Mouse (Mus musculus) embryonic fibroblast, embryonic 13.5 days (primary cell): ENCODE results near the gene Myom1. TPM values are rescaled to one million over a fixed set of nuclear protein-coding genes. Genes with fewer than 3 reads are reported as not detected.

Experiments used
- H3K27ac ChIP-seq: 2 replicates; pipeline ENCODE4 v1.5.1; 2012; ENCODE audit warnings: low read length, control low read depth, inconsistent platforms; ENCODE audit not compliant: insufficient read depth
- H3K4me1 ChIP-seq: 2 replicates; pipeline ENCODE4 v1.6.1; 2011; ENCODE audit warnings: low read length; ENCODE audit not compliant: control insufficient read depth, insufficient read depth
- H3K4me3 ChIP-seq: 2 replicates; pipeline ENCODE4 v1.5.1; 2011; ENCODE audit warnings: mild to moderate bottlenecking, control low read depth, low read length; ENCODE audit not compliant: insufficient read depth
- CTCF ChIP-seq: IDR thresholded peaks from 2 replicates; pipeline ENCODE4 v1.5.1; 2011; ENCODE audit warnings: mild to moderate bottlenecking, control low read depth, low read length, moderate library complexity, borderline replicate concordance; ENCODE audit not compliant: insufficient read depth
- POLR2A ChIP-seq: IDR thresholded peaks from 2 replicates; pipeline ENCODE4 v1.6.1; 2011; ENCODE audit warnings: low read depth, mild to moderate bottlenecking, control low read depth, low read length, moderate library complexity
- polyA plus RNA-seq: library from polyadenylated mRNA; stranded (reverse); fragments of >200 nt; gene quantifications from 2 replicates; pipeline ENCODE4 v1.2.4, GENCODE M21; 2011; ENCODE audit warnings: low read depth; ENCODE audit not compliant: missing spikeins, insufficient read length

Myom1 gene
- polyA plus RNA-seq, 1 experiment, result 8.7 TPM

DNA sequence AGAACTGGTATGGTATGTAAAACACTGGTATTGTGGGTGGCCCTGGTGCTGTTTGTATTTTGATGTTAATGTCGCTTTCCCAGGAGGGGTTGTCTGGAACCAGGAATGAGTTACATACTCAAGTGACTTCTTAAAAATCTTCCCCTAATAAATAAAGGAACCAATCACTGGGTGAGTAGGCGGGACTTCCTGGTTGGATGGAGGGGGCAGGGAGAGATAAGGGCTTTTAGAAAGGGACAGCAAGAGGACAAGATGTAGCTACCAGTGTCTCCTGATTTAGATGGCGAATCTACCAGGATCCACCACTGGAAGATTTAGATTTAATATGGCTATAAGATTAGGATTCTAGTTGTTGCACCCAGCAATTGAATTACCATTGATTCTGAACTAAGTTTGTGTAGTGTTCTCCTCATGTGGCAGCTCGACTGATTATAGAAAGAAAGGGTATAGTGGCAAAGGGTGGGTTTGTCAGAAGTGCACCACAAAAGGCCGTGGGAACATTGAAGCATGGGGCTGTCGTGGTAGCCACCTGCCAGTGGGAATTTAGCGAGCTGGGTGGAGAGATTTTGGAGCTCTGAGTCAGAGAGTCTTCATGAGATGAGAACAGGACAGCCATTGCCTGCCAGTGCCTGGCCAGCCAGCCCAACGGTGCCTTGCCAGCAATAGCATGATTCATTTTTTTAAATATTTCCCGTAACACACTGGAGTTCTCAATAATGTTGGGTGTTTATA, 9.7 kb downstream of the Myom1 start:
- Histone ChIP-seq H3K27ac (no peak overlapping the region), H3K4me1 (no peaks in the 10 kb centered on the region; the same call in 1 of the 2 replicates), H3K4me3 (no peak overlapping the region)
- no peak for TF ChIP-seq CTCF
- no peak for TF ChIP-seq POLR2A

GRCm38 (mm10) chr17:71013105-71013504, 10.7 kb downstream of the Myom1 start:
- no peak overlapping the region for H3K27ac ChIP-seq
- H3K4me3 ChIP-seq, result no peak overlapping the region
- TF ChIP-seq POLR2A (no peak), CTCF (no peak)
- H3K4me1 ChIP-seq, result no peaks in the 10 kb centered on the region; the same call in 1 of the 2 replicates

GRCm38 (mm10) chr17:71014911-71015310, 12.5 kb downstream of the Myom1 start:
- TF ChIP-seq CTCF (no peak), POLR2A (no peak)
- Histone ChIP-seq H3K4me1 (no peaks in the 10 kb centered on the region; the same call in 1 of the 2 replicates), H3K4me3 (no peak overlapping the region), H3K27ac (no peak overlapping the region)

- Histone ChIP-seq H3K4me1 (peaks cover 2% of the 10 kb centered on the region; the same call in 1 of the 2 replicates), H3K4me3 (no peak overlapping the region), H3K27ac (no peak overlapping the region)
- TF ChIP-seq CTCF (no peak), POLR2A (no peak)
Observed at GRCm38 (mm10) chr17:71017457-71017998, 15.1 kb downstream of the Myom1 start.

DNA sequence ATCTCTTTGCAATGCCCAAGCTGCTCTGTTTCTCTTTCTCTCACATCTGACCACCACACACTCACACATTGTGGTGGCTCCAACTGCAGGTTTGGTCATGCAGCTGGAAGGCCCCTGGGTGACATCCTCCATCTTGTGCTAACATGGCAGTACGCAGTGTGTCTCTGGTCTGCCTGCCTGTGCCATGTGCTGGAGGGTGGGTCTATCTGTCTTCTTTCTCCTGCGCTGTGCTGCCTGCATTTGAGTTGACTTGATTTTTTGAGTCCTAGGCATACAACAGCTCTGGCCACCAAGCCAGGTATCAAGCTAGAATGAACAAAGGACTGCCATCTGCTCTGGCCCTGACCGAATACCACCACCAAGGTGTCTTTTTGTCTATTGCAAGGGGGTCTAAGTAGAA, 15.7 kb downstream of the Myom1 start:
- peaks cover 2% of the 10 kb centered on the region; the same call in 1 of the 2 replicates for H3K4me1 ChIP-seq
- H3K4me3 ChIP-seq, result no peak overlapping the region
- TF ChIP-seq CTCF, result no peak
- no peak for TF ChIP-seq POLR2A
- no peak overlapping the region for H3K27ac ChIP-seq

DNA sequence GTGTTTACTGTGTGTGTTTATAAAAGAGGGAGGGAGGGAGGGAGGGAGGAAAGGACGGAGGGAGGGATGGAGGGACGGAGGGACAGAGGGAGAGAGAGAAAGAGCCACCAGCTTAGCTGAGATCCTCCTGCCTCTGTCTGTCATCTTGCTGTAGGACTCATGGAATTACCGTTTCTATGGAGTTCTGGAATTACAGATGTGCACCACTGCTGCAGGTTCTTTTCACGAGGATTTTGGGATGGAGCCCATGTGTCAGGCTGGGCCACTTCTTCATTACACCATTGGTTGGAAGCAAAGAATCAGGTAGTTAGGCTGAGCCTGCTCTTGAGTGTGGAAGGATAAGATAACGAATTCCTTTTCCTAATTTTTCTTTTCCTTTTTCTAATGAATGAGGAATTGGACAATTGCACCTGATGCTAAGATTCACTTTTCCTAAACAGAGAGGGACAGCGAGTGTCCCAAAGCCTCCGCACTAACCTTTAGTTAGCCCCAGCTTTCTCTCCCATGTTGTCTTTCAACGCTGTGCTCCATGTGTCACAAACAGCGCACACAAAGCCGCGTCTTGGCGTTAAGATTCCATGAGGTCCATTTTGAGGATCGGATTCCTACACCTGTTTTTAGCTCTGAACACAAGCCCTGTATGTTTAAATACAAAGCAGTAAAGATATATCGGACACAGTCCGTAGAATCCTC, 16.3 kb downstream of the Myom1 start:
- H3K4me1 ChIP-seq, result peaks cover 2% of the 10 kb centered on the region; the same call in 1 of the 2 replicates

DNA sequence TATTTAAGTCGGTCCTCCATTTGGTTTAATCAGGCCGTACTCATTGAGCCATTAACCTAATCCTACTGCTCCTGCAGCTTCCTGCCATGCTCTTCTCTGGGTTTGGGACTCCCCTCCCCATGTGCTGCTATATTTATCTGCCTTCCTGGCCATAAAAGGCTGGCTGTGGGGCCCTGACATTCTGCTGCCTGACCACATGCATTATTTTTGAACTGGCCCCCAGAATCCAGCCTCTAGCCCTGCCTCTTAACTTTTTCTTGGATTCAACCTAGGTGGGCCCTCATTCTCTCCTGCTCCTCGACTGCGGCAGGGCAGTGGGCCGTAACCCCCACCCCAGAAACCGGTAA, 16.8 kb downstream of the Myom1 start:
- Histone ChIP-seq H3K27ac (no peak overlapping the region), H3K4me3 (no peak overlapping the region), H3K4me1 (peaks cover 2% of the 10 kb centered on the region; the same call in 1 of the 2 replicates)
- TF ChIP-seq POLR2A (no peak), CTCF (no peak)

More for the DNA sequence above, 16.3 kb downstream of the Myom1 start:
- Histone ChIP-seq H3K27ac (no peak overlapping the region), H3K4me3 (no peak overlapping the region)
- no peak for TF ChIP-seq POLR2A
- TF ChIP-seq CTCF, result no peak

GRCm38 (mm10) chr17:71019860-71020259, 17.4 kb downstream of the Myom1 start:
- H3K27ac ChIP-seq, result no peak overlapping the region
- TF ChIP-seq CTCF, result no peak
- no peak for TF ChIP-seq POLR2A
- no peak overlapping the region for H3K4me3 ChIP-seq
- peaks cover 2% of the 10 kb centered on the region; the same call in 1 of the 2 replicates for H3K4me1 ChIP-seq

- H3K4me1 ChIP-seq, result peaks cover 2% of the 10 kb centered on the region; the same call in 1 of the 2 replicates
- no peak overlapping the region for H3K27ac ChIP-seq
- H3K4me3 ChIP-seq, result no peak overlapping the region
- TF ChIP-seq CTCF, result no peak
- TF ChIP-seq POLR2A, result no peak
Observed at GRCm38 (mm10) chr17:71022841-71023240, 20.4 kb downstream of the Myom1 start.

- H3K4me1 ChIP-seq, result peaks cover 2% of the 10 kb centered on the region; the same call in 1 of the 2 replicates
- no peak for TF ChIP-seq CTCF
- TF ChIP-seq POLR2A, result no peak
- no peak overlapping the region for H3K4me3 ChIP-seq
- H3K27ac ChIP-seq, result no peak overlapping the region
Observed at GRCm38 (mm10) chr17:71024071-71024470, 21.6 kb downstream of the Myom1 start.
